Mouse (Mus musculus) WW6 (cell line): Measurements from ENCODE around the gene Pih1d3.

Experiments
- DNase-seq: peaks from one replicate; pipeline ENCODE4 v3.0.0-alpha.2; 2013; ENCODE audit warnings: low read depth, low spot score

Gene Pih1d3

GRCm38 (mm10) chr1:31222564-31222963 lies at the start of gene Pih1d3, which contains the start of gene 4931428L18Rik:
Gene Pih1d3 (plus strand): TSS chr1:31222838.
Gene 4931428L18Rik (minus strand): TSS chr1:31222684.
- DNase-seq = no peak

- no peak for DNase-seq
Measured at GRCm38 (mm10) chr1:31175401-31175800, 47.2 kb upstream of the Pih1d3 start.

DNA sequence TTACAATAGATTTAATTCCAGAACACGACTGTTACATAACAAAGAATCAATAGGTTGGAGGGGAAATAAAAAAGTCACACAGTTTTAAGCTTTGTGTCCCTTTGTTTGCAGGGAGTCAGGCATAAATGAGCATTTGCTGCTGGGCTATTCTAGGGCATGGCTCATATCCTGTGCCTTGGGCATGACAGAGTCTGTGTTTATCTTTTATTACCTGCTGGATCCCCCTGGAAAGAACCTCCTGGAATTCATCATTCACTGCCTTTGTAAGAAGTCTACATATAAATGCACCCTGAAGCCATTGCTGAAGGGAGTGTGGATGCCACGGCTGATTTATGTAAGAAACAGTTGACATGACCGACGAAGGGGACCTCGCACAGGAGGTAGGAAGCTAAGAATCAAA lies 46.5 kb upstream of the Pih1d3 start, which contains the start of gene Lgsn:
Gene Lgsn, plus strand, starts transcription at position 301 of the 400 bp plus-strand sequence.
- DNase-seq = no peak

DNA sequence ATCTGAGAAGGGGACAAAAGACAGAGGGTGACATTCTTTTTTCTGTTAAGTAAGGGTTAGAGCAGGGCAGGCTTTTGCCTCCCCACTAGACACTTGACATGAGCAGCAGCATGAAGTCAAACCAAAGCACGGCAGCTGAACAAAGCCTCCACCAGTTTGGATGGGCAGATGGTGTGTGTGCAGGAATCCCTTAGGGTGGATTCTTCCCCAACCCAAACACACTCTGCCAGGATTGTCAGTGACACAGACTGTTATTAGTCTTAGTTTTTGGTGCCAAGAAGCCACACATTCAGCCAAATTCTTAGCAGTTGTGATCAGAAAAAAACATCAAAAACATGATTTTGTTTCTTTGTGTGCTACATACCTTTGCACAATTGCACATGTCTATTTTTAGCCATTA lies 44.4 kb upstream of the Pih1d3 start:
- DNase-seq = no peak

GRCm38 (mm10) chr1:31190237-31190866 lies 32.3 kb upstream of the Pih1d3 start:
- no peak for DNase-seq

DNA sequence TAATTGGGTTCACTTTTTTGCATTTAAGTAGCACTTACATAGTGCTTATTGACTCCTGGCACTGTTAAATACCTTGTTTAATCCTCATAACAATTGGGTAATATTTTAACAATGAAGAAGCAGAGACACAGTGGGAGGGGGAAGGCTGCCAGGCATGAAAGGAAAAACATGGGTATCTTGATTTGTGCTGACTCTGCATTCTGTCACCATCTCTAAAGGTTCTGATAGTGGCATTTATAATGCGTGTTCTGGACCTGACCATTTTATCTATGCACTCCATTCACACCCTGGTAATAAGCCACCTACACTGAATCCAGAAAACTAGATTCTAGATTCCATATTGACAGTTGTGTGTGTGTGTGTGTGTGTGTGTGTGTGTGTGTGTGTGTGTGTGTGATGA lies 27.0 kb upstream of the Pih1d3 start:
- no peak for DNase-seq

GRCm38 (mm10) chr1:31196959-31197358 lies 25.7 kb upstream of the Pih1d3 start:
- no peak for DNase-seq

DNA sequence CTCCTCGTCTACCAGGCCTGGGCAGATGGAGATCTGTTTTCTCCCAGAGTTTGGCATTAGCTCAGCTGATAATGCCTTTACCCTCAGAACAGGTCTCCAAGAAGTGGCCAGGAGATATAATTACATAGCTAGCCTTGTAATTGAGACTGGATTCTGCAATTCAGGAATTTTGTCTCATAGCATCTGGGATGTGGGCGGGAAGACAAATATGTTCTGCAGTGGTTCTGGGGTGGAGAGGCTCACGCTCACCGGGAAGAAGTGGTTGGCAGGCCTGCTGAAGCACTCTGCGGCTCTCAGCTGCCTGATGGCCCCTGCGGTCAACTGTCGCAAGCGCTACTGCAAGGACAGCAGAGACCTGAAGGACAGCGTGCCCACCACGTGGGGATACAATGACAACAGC lies 18.9 kb upstream of the Pih1d3 start:
- no peak for DNase-seq

DNA sequence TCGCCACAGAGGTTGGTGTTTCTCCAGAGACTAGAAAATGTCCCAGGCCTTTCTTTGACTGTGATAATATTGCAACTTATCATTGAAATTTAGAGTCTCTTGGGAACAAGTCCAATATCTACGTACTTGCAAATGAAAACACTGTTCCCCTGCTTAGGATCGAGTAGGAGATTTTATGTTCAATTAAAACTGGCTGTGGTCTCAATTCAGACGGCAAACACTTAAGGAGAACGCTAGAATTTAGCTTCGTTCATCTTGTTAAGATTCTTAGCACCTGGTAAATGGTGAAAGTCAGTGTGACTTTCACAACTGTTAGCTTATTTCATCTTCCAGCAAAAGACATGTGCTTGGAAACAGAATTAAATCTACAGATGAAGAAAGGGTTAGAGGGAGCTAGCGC lies 17.3 kb upstream of the Pih1d3 start:
- DNase-seq = no peak

- DNase-seq = no peak
Measured at GRCm38 (mm10) chr1:31205770-31206169, 16.9 kb upstream of the Pih1d3 start.

- DNase-seq = no peak
Measured at GRCm38 (mm10) chr1:31210144-31210543, 12.5 kb upstream of the Pih1d3 start.

DNA sequence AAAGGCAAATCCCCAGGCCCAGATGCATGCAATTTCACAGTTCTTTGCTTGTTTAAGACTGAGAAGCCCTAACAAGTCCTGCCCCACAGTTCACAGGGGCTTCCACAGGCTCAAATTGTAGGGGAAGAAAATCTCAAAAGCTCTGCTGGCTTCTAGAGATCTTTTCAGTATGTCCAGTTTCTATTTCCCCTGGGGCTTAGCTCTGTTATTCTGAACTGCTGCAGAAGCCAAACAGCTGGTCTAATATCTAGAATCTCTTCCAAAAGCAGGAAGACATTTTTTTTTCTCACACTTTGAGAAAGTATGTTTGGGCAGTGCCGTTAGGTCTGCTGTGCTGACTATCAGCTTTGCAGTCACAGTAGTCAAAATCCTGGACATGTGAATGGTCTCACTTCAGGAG lies 7.8 kb upstream of the Pih1d3 start:
- DNase-seq = no peak

- no peak for DNase-seq
Measured at GRCm38 (mm10) chr1:31220599-31221250, 1.9 kb upstream of the Pih1d3 start.

DNA sequence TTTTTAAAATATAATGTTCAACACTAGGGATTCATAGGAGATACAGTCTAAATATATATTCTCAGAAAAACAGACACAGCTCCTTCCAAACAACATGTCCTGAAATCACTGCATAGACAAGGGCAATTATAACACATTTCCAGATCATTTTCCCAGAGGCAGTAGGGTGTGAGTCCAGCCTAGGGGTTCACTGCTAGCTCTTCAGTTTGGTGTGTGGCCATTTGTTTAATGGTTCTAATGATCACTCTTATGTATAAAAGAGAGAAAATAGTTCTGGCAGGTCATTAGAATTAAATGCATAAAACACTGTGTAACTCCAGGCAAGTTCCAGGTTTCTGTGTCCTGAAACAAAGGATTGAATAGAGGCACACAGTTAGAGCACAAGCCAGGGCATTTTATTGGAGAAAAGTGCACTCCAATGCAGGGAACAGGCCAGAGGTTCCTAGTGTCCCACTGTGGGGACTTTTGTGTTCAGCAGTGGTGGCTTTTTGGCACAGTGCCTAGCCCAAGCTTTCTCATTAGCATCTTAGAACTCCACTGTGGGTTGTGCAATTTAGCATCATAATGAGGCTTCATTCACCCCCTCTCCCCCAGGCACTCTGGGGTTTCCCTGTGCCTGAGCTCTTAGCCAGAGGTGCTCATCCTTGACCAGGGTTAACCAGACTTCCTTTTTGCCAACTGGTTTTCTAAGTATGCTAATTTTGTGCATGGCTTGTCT lies 10.8 kb downstream of the Pih1d3 start:
- peak; percentile 31 for DNase-seq

GRCm38 (mm10) chr1:31260218-31260923 lies 37.7 kb downstream of the Pih1d3 start:
- DNase-seq = no peak
